Mouse (Mus musculus): ENCODE measurements around the gene Rgs14. TPM values are rescaled to one million over a fixed set of nuclear protein-coding genes. Genes with fewer than 3 reads are reported as not detected.

Gene Rgs14
- total RNA-seq (2023): 10 to 100 TPM; 74.5 to 83.7 TPM

DNA sequence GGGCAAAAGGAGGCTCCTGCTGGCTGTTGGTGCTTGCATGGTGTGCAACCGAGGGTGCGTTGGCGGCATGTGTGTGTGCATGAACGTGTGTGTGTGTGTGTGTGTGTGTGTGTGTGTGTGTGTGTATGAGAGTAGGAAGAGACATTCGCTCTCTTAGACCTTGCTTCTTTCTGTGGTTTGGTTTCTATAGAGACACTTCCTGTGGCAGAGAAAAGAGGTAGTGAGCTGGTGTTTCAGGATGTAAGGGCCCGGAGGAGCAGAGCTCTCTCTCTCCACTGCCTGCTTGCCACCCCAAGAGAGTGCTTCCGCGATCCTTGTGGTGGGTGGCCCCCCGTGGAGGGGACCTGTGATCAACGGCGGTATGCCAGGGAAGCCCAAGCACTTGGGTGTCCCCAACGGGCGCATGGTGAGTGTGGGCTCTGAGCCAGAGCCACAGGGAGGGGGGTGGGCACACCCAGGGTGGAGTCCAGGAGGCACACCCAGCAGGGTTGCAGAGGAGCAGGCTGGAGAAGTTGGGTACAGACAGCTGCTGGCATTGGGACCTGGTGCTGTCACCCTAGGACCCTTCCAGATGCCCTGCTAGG is at the start of gene Rgs14:
Gene Rgs14 (plus strand): TSS at position 202 of the 584 bp plus-strand sequence.

DNA sequence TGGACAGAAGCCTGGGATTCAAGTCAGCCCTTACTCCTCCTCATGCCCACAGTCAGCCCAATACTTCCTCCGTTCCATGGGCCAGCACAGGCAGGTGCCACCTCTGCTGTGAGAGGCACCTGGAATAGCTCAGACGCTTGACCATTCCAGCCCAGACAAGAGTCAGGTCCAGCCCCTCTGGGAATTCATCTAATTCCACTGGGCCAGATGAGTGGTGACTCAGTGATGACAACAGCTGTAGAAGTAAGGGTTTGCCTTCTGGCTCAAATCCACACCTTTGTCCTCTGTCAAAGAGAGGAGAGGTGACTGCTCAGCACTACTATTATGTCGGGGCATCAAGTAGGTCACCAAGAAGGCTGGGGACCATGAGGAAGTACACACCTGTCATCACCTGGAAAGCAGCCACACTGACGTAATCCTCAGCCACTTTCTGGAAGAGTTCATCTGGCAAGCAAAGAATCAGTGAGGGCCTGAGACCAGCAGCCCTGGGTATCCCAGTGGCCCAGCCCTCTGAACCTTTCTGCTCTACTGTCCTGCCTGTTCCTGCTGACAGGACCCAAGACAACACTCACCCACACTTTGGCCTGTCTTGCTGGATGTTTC is 49.5 kb upstream of the Rgs14 start, which contains the start of gene Prelid1:
Gene Prelid1 (plus strand): TSS at position 570 of the 603 bp plus-strand sequence.

DNA sequence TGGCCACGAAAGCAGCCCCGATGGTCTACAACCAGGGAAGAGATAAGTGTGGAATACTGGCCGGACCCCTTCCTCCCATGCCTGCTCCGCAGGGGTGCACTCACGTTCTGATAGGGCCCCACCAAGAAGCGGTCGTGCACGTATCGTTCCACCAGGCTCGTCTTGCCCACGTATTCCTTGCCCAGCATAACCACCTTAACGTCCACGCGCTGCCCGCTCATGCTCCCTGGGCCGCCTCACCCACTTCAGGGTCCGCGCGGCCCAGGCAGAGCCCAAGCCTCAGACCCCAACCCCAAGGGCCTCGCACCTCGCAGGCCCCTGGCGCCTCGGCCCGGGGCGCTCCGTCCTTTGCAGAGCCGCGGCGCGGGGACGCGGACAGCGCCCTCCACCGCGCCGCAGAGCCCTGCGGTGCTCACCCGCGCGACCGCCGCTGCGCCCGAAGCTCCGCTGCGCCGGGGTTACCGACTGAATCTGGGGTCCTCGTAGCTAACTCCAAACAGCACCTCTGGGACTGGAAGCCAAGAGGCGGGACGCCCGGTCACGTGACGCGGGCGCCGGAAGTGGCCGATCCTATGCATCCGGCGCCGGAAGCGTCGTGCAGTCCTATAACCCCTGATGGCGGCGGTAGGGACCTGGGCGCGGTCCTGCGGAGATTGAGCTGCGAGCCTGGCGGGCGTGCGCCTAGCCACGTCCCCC is 48.0 kb upstream of the Rgs14 start, which contains the start of gene Rab24:
Gene Rab24 (minus strand): TSS at position 513 of the 696 bp plus-strand sequence.

DNA sequence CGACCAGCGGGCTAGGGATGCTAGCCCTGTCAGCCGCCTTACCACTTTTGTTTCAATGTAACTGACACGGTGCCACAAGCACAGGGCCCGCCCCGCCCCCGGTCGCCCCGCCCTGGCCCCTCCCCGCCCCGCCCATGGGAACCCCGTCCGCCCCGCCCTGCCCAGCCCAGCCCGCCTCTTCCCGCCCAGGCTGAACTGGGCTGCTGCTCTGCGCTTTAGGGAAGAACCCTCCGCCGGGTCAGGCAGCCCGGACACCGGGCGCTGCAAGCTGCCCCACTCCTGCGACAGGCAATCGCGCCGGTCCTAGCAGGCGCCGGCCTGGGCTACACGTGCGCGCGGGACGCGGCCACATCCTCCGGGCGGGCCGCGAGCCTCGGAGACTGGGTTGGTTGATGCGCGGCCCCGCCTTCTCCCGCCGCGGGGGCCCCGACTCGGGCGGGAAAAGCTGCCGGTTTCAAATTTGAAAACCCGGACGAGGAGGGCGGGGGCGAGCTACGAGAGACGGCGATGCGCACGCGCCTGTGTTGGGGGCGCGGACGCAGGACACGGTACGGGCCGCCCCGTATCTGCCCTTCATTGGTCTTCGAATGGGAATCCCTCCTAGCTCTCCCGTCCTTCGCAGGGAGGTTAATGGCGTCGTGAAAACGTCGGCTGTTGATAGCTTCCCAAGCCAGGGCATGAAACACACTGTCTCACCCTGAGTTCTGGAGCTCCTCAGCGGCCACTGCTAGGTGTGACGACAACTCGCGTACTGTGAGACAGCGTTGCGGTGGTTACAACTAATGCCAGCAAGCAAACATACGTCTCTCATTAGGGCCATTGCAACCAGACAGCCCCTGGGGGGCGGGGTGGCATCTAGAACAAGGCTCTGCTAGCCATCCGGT is 39.6 kb upstream of the Rgs14 start, which contains the start of gene Mxd3:
Gene Mxd3 (minus strand): TSS at position 141 of the 884 bp plus-strand sequence.

DNA sequence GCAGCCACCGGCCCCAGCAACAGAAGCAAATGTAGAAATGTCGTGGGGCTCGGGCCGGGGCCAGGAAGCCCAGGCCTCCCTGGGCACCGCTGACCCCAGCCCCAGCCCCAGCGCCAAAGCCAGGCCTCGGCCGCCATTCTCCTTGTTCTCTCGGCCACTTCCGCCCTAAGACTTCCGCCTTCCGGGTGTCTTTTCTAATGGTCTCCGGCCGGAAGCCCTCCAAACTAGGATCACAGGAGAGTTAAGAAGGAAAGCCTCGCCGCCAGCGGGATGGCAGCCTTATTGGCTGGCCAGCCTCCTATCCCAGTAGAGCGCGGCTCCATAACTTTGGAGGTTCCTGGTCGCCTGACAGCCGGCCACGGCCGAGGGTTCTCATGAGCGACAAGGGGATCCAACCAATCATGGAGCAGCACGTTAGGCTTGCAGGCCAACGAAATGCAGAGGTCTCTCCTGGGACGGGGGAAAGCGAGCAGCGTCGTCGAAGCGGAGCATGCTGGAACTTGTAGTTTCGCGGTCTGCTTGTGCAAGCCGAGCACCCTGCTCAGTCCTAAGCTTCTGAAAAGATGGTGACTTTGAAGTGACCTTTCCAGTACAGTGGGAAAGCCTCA is 7.0 kb upstream of the Rgs14 start, which contains the start of gene Lman2:
Gene Lman2 (minus strand): TSS at position 331 of the 608 bp plus-strand sequence.

DNA sequence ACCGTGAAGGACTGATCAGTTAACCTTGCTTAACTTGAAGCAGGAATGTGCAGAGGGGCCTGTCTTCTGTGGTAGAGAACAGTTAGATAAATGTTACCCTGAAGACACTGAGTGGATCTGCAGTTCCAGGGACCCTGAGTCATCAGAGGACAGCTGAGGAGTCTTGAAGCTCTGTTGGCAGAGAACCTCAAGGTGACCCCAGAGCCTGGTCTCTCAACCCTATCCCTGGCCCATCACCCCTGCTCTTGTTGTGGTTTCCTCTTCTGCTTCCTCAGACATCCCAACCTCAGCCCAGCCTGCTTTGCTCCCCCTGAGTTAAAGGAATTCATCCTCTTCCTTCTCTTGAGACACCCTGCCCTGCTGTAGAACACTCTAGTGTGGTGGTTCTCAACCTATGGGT is 28.6 kb downstream of the Rgs14 start, which contains the start of gene Slc34a1:
Gene Slc34a1 (plus strand): TSS at position 100 of the 400 bp plus-strand sequence.

DNA sequence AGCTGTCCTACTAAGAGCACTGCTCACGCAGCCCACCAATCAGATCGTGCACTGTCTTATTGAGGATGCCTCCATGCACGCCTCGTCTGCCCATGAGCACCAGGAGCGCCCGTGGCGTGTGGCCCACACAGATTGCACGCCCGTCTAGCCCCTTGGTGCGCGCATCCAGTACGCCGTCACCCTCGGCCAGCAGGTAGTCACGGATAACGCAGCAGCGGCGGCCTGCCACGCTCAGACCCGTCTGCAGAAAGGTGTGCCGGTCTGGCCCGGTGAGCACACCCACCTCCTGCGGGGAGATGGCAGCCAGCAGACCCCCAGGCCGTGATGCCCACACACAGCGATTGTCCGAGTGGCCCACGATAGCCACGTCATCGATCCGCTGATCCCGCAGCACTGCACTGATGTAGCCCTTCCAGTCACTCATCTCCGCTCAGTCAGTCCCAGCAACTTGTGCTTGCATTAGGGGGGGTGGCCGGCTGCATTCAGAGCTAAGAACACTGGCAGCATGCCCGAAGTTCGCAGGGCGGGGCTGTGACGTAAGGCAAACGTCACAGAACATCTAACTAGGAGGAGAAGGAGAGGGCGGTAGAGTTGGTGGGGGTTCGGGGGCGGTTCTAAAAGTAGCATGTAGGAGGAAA is 45.3 kb downstream of the Rgs14 start, which contains the start of gene Pfn3:
Gene Pfn3 (minus strand): TSS at position 490 of the 638 bp plus-strand sequence.

DNA sequence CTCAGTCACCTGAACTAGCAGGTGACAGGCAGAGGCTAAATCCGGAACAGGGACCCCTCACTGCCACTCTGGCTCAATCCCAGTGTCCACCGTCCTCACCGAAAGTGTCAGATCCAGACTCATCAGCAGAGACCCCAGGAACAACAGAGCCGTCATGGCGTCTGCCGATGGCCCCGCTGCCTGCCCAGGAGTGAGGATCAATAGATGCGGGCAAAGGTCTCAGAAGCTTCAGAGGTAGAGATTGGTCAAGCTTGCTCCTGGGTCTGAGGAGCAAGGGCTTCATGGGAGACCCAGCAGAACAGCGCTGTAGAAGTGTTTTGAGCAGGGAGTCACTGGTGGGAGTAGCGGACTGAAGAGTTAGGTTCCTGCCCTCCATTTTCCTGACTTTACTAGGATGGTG is 57.1 kb downstream of the Rgs14 start, which contains the start of gene F12:
Gene F12 (minus strand): TSS at position 181 of the 400 bp plus-strand sequence.

Other genes with a start within 250 kb of the Rgs14 start
- not detected for gene Gm17617, start 236.2 kb upstream of the Rgs14 start, total RNA-seq (2023)
- gene Fgfr4, start 217.1 kb upstream of the Rgs14 start, total RNA-seq (2023): not detected
- gene Nsd1, start 159.9 kb upstream of the Rgs14 start, total RNA-seq (2023): 100 to 1,000 TPM; 193 to 232 TPM
- 100 to 1,000 TPM; 145 to 150 TPM for gene Prelid1, start 49.2 kb upstream of the Rgs14 start, total RNA-seq (2023)
- 10 to 100 TPM; 65.3 to 71.0 TPM for gene Rab24, start 47.8 kb upstream of the Rgs14 start, total RNA-seq (2023)
- gene Mxd3, start 39.9 kb upstream of the Rgs14 start, total RNA-seq (2023): 1 to 10 TPM; 1.2 to 2.2 TPM
- gene Lman2, start 6.9 kb upstream of the Rgs14 start, total RNA-seq (2023): 100 to 1,000 TPM; 112 to 123 TPM
- gene Slc34a1, start 28.5 kb downstream of the Rgs14 start, total RNA-seq (2023): 1 to 10 TPM in 1 of 2 experiments, not detected in 1; 1.0 TPM
- gene Pfn3, start 45.5 kb downstream of the Rgs14 start, total RNA-seq (2023): not detected
- 1 to 10 TPM; 1.8 to 2.1 TPM for gene F12, start 57.1 kb downstream of the Rgs14 start, total RNA-seq (2023)
- 100 to 1,000 TPM; 498 to 536 TPM for gene Grk6, start 75.3 kb downstream of the Rgs14 start, total RNA-seq (2023)
- 10 to 100 TPM; 30.1 to 41.2 TPM for gene Prr7, start 94.5 kb downstream of the Rgs14 start, total RNA-seq (2023)
- under 1 TPM in 1 of 2 experiments, not detected in 1; 0.17 TPM for gene Dbn1, start 118.4 kb downstream of the Rgs14 start, total RNA-seq (2023)
- 10 to 100 TPM; 29.0 to 33.3 TPM for gene Pdlim7, start 143.9 kb downstream of the Rgs14 start, total RNA-seq (2023)
- 100 to 1,000 TPM; 322 TPM for gene Dok3, start 159.6 kb downstream of the Rgs14 start, total RNA-seq (2023)
- 100 to 1,000 TPM; 135 to 147 TPM for gene Ddx41, start 166.9 kb downstream of the Rgs14 start, total RNA-seq (2023)
- gene Fam193b, start 201.4 kb downstream of the Rgs14 start, total RNA-seq (2023): 100 to 1,000 TPM; 148 to 159 TPM
- 10 to 100 TPM; 78.0 to 96.9 TPM for gene Tmed9, start 204.0 kb downstream of the Rgs14 start, total RNA-seq (2023)
- 10 to 100 TPM; 22.3 to 27.8 TPM for gene B4galt7, start 230.2 kb downstream of the Rgs14 start, total RNA-seq (2023)

Data from B cell, adult 67 days (primary cell).